Mouse (Mus musculus) erythroblast, embryonic 14.5 days (primary cell): ENCODE measurements around the gene Pif1.

Source experiments
- GATA1 ChIP-seq: IDR thresholded peaks from 2 replicates; pipeline ENCODE4 v1.6.1; 2012; ENCODE audit warnings: low read length, inconsistent platforms, mixed read lengths
- TAL1 ChIP-seq: IDR thresholded peaks from 3 replicates; pipeline ENCODE4 v1.6.1; 2012; ENCODE audit warnings: low read length, inconsistent platforms, mixed read lengths

GRCm38 (mm10) chr9:65606321-65607109 is 19.6 kb downstream of the Pif1 start:
- TF ChIP-seq GATA1 = no peak
- TF ChIP-seq TAL1 = no peak
